Mouse (Mus musculus) cerebellum, adult 9-10 months (tissue): ENCODE measurements at regions not wholly inside any gene's neighbourhood (a gene's known extent, or its start where the extent isn't known, plus 50 kb on each side); places are given as distances from the start of the nearest gene placed in this dataset.
"Not testable (repeated sequence)": the region's sequence is repeated elsewhere in the genome, so short reads cannot be mapped to it uniquely, and the experiment has no call there.

Experiments used
- DNase-seq: peaks from one replicate; pipeline ENCODE4 v3.0.0; 2022

- DNase-seq: no peak
These were observed 291.9 kb upstream of the Rnf32 start for GRCm38 (mm10) chr5:28903805-28904320.

- no peak for DNase-seq
These were observed 303.0 kb upstream of the Rnf32 start for GRCm38 (mm10) chr5:28892703-28893249.

DNA sequence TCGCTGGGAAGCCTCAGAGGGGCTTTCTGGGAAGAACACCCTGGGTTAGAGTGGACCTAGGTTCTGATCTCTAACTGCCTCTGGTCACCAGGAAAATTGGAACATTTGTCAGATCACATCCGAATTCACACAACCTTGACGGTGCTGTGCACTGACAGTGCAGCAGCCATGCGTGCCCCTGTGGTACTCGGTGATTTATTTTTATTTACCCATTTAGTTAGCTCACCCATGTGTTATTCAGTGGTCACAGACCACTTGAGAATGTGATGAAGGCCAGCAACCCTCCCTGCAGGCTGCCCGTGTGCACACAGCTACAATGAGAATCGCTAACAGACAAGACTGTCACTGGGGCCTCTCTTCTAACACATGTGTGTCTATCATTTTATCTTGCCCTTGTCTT, 303.8 kb upstream of the Rnf32 start:
- no peak for DNase-seq

DNA sequence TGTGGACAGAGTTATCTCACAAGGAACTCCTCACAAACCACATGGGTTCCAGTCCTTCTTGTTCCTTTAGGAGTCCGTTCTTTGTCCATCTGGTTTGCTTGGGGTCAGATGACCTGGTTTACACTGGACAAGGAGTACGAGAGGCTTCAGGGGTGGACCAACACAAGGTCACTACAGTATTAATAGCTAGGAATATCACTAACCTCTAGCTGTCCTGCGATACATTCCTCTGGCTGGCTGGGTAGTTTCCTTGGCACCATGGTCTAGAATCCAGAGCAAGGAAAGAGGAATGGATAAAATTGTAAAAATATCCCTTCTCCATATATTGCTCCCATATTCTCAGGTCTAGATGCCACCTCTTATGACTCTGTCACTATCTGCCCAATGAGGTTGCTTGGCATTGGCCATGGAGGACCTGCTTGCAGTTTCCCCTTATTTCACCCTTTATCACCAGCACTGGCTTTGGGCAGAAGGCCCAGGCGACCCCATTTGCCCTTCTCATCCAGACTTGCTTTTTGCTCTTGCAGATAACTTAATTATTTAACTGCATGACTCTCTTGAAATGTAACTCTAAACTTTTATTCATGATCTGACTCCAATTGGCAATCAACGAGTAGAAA, 310.9 kb upstream of the Rnf32 start:
- DNase-seq: no peak

- DNase-seq: no peak
These were observed 319.6 kb upstream of the Rnf32 start for GRCm38 (mm10) chr5:28876199-28876598.

DNA sequence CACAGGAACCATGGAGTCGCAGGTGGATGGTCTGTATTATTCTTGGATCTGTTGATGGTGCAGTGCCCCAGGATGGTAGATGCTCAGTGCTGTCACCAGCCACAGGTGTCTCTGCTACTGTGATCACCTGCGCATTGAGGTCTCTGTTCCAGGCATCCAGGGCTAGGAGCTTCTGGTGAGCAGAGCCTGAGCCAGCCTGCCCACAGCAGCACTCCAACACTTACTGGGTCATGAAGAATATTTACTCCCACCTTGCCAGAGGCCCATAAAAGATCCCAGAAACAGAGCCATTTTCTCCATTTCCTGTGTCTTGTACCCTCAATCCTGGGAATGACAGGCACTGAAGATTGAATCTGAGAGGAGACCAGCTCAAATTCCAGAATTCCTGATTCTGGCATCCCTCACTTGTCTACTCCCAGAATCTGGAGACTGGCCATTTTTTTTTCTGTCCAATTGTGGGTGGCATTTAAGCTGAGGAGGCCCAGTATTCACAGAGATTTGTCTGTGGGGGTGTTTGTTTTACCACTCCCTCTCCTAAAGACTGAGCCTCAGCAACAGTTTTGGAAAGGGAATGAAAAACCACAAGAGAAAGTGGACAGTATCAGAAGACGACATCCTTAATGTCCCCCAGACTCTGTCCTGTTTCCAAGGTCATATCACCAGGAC, 322.1 kb upstream of the Rnf32 start:
- DNase-seq: no peak

DNA sequence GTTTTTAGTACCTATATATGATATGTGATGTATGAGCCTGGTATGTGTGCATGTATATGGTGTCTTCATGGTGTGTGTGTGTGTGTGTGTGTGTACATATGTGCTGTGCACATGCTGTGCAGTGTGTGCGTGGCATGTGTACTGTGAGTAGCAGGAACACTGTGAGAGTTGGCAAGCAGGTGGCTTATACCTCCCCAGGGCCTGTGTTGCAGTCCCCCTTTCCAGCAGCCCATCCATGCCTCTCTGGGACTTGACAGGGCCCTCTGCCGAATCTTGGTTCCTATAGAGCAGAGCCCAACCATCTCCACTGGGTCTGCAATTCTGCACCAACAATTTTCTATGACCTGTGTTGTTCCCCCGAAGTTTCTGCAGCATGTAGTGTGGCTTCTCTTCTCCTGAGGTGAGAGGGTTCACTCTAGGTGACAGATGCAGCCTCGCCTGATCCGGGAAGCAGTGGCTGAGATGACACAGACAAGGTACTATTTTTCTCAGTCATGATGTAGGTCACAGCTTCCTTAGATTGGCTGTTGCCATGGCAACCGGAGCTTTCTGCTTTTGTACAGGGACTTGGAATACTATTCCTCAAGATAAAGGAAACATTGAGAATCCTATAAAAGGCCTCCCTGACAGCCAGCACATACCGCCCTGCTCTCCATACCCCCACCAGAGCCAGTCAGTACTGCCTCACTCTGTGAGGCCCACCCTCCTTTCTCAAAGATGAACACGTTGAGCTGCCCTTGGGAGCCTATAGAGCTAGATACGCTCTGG, 336.0 kb upstream of the Rnf32 start:
- DNase-seq: no peak

DNA sequence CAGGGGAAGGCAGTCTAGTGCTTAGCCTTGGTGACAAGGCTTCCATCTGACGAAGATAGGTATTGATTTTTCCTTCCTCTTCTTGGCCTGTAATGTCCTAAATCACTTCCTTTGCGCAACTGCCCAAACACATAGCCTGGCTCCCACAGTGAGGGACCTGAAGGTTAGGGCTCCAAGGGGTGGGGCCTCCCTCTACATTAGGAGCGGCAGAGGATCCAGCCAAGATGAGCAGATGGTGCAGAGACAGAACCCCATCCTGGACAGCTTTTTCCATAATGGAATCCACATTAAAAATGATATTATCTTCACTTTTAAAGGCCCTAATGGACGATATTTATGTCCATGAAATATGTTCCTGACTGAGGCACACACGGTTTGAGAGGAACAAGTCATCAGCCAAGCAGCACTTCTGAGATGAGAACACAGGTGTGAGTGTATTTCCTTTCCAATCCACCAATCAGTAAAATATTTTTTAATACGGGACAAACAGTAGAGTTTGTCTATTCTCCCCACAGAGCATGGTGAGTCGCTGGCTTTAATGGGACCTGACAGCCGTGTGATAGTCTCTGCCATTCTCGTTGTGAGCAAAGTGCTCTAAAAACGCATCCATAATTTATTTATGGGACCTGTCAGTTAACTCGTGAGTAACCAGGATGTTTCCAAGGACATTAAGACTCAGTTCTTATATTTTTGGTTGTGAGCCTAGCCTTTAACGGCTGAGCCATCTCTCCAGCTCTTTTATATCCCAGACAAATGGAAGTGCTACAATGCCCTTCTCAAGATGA, 357.5 kb upstream of the Rnf32 start:
- DNase-seq: peak; percentile 36

- no peak for DNase-seq
These were observed 352.0 kb upstream of the Shh start for GRCm38 (mm10) chr5:28819091-28819490.

- DNase-seq: no peak
These were observed 340.9 kb upstream of the Shh start for GRCm38 (mm10) chr5:28807950-28808349.

- no peak for DNase-seq
These were observed 332.4 kb upstream of the Shh start for GRCm38 (mm10) chr5:28799464-28799863.

DNA sequence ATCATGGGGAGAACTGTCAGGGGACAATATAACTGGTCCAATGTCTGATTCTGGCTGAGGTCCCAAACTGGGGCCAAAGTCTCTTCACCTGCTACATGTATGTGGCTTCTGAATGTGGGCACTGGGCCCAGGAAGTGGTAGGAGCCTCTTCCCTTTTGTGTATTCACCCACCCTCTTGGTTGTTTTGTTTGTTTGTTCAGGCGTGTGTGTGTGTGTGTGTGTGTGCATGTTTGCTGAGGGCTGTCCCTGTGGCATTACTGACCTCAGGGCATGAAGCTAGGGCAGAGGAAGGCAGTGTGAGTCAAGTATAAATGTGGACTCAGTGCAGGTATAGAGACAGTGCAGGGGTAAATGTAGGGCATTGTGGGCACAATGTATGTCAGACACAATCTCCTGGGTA, 331.3 kb upstream of the Shh start:
- no peak for DNase-seq

- DNase-seq: no peak
These were observed 328.2 kb upstream of the Shh start for GRCm38 (mm10) chr5:28795130-28795758.

GRCm38 (mm10) chr5:28793781-28794180, 326.7 kb upstream of the Shh start:
- DNase-seq: no peak

- DNase-seq: no peak
These were observed 318.4 kb upstream of the Shh start for GRCm38 (mm10) chr5:28785347-28786060.

DNA sequence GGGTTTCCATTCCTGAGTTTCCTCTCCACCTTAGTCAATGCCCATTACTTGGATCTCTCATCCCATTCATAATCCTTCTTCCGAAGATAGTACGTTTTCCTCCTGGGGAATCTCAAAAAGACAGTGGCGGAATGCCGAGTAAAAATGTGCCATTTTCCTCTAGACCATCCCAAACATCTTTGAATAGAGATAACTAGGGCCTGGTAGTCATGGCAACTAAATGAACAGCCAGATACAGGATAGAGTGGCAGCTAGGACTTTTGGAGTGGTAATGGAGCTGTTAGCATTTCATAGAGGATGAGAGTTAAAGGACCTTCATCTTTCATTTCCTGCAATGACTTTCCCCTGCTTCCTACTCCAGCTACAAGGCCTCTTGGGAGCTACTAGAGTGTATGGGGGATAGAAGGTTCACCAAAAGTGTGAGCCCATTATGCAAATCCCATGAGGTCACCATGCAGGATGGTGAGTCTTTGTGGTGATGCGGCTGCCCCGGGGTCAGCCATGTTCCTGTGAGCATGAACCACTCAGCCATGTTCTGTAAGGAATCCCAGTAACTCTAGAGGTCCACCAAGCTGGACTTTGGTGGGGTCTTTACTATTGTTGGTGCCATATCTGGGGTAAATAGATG, 317.4 kb upstream of the Shh start:
- DNase-seq: no peak

GRCm38 (mm10) chr5:28775648-28776359, 308.7 kb upstream of the Shh start:
- no peak for DNase-seq

DNA sequence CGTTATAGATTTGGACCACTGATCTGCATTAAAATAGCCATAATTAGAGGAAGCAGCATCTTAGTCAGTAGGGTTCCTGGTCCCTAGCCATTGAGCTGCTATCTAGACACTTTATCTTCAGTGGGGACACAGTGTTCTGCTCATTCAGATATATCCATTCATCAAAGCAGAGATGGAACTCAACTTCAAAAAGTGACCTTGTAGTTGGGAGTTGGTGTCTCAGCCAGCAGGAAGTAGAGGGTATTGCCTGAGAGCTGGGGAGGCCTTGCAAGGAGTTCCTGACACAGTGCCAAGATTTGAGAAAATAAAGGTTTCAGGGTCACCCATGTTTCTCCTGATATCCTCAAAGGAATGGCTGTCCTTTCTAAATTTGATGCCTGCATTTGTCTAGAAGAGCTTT, 304.7 kb upstream of the Shh start:
- no peak for DNase-seq

GRCm38 (mm10) chr5:28756171-28756948, 289.3 kb upstream of the Shh start:
- DNase-seq: no peak

DNA sequence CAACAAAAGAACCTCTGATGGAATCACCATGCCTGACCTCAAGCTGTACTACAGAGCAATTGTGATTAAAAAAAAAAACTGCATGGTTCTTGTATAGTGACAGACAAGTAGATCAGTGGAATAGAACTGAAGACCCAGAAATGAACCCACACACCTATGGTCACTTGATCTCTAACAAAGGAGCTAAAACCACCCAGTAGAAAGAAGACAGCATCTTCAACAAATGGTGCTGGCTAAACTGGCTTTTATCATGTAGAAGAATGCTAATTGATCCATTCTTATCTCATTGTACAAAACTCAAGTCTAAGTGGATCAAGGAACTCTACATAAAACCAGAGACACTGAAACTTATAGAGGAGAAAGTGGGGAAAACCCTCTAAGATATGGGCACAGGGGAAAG, 284.8 kb upstream of the Shh start:
- DNase-seq: not testable (repeated sequence)
